Mouse (Mus musculus) erythroblast, adult 5-6 weeks (primary cell): ENCODE results near the gene Tpst1. TPM values are rescaled to one million over a fixed set of nuclear protein-coding genes. Genes with fewer than 3 reads are reported as not detected.
A peak's percentile ranks its signal among the peaks of the same experiment; 100 is the strongest.

Experiments
- ATAC-seq: replicated peaks from 2 replicates; pipeline ENCODE4 v1.8.0; 2016; ENCODE audit warnings: moderate number of reproducible peaks, mild to moderate bottlenecking, moderate TSS enrichment, inconsistent platforms; ENCODE audit not compliant: poor library complexity, low FRiP score, severe bottlenecking
- total RNA-seq, 2 experiments: library from RNA; stranded (forward) in 1 of 2; stranded (reverse) in 1 of 2; fragments of 150-400 nt in 1 of 2; fragments of 200-764, 138-1000 nt in 1 of 2; gene quantifications; 2 replicates each; pipeline versions ENCODE4 v1.2.3 to v1.2.4; 2015 to 2017; ENCODE audit warnings: low replicate concordance in 2 of 2

The Tpst1 gene
- total RNA-seq, 2 experiments from 2014 or later, result 3.5 to 14.4 TPM

DNA sequence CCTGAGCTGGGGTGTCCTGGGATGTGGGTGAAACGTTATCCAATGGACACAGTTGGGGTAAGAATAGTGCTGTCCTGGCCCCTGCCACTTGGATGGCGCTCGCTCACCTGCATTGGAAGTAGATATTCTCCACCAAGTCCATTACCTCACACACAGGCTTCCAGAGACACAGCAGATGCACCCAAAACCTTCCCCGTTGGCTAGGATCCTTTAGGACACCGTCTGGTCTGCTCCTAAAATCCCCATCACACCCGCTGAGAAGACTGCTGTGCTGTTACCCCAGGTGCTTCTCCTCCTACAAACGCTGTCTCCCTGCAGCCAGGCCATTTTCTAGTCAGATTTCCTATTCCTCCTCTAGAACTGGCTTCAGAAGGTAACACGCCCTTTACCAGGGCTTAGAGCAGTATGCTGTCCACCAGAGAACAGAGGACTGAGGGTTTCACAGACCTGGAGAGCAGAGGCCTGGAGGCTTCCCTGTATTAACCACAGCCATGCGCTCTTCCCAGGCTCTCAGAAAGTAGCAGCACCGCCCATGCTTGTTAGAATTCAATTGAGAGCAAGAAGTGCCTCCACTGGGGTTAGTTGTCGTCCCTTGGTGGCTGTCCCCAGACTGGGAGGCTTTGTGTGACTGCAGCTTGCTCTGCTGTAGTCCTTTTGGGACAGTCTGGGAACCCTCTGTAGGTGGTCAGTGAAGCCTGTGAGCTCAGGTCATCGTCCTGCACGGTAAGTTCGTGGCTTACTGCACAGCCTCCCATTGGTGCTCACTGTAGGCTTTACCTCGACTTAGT, 21.9 kb upstream of the Tpst1 start:
- no peak for ATAC-seq

- ATAC-seq, result no peak
These were observed 20.6 kb upstream of the Tpst1 start for GRCm38 (mm10) chr5:130052510-130052909.

- no peak for ATAC-seq
These were observed 20.2 kb upstream of the Tpst1 start for GRCm38 (mm10) chr5:130052955-130053354.

- ATAC-seq, result no peak
These were observed 17.4 kb upstream of the Tpst1 start for GRCm38 (mm10) chr5:130055688-130056087.

GRCm38 (mm10) chr5:130056303-130056702, 16.8 kb upstream of the Tpst1 start:
- ATAC-seq, result no peak

GRCm38 (mm10) chr5:130059413-130060328, 13.5 kb upstream of the Tpst1 start:
- ATAC-seq, result no peak

DNA sequence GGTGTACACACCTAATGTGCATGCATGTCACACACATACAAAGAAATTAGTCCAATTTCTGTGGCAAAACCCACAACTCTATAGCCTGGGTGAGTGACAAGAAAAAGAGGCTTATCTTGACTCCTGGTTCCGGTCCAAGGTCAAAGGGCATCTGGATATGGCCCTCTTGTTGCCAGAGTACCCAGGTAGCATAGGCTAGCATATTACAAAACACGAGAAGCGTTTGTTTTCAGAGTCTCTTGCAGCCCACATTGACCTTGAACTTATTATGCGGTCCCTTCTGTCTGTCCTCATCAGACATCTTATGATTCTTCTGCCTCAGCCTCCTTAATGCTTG, 12.8 kb upstream of the Tpst1 start:
- ATAC-seq, result no peak

DNA sequence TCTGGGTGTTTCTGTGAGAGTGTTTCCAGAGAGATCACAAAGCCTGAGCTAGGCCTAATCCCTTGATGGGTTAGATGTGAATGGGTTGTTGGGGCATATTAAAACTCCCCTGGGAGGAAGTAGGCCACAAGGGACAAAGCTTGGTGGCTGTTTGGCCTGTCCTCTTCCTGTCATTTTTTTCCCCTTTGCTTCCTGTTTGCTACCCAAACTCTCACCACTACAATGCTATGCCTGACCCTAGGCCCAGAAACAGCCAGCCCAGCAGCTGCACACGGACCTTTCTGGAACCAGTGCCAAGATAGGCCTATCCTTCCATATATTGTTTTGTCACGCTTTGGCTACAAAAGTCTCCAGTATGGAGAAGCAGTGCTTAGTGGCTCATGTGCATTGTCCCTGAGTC, 11.0 kb upstream of the Tpst1 start:
- no peak for ATAC-seq

GRCm38 (mm10) chr5:130063760-130064159, 9.4 kb upstream of the Tpst1 start:
- no peak for ATAC-seq

- ATAC-seq, result peak; percentile 66; the same call in 1 of the 2 replicates
These were observed 7.5 kb upstream of the Tpst1 start for GRCm38 (mm10) chr5:130065579-130065978.

- no peak for ATAC-seq
These were observed 5.3 kb upstream of the Tpst1 start for GRCm38 (mm10) chr5:130067841-130068264.

- no peak for ATAC-seq
These were observed 1.4 kb downstream of the Tpst1 start for GRCm38 (mm10) chr5:130074491-130074890.

DNA sequence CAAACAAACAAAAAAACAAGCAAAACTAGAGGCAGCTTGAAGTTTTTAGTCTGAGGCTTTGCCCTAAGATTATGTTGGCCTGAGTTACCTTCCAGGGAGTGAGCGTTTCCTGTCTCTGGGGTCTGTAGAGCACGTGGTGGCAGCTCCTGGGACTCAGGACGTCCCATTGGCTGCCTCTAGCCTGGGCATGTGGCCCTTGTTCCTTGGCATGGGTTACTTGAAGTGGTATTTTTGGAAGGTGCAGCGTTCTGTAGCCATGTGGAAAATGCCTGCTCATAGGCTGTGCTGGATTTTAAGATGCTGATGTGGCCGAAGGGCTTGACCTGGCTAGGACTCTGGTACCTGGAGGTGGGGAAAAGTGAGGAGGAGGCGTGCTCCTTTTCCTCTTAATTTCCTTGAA, 3.3 kb downstream of the Tpst1 start:
- no peak for ATAC-seq

- no peak for ATAC-seq
These were observed 5.1 kb downstream of the Tpst1 start for GRCm38 (mm10) chr5:130078096-130078833.

GRCm38 (mm10) chr5:130078834-130079156, 5.7 kb downstream of the Tpst1 start:
- ATAC-seq, result peak; percentile 16; the same call in 1 of the 2 replicates

DNA sequence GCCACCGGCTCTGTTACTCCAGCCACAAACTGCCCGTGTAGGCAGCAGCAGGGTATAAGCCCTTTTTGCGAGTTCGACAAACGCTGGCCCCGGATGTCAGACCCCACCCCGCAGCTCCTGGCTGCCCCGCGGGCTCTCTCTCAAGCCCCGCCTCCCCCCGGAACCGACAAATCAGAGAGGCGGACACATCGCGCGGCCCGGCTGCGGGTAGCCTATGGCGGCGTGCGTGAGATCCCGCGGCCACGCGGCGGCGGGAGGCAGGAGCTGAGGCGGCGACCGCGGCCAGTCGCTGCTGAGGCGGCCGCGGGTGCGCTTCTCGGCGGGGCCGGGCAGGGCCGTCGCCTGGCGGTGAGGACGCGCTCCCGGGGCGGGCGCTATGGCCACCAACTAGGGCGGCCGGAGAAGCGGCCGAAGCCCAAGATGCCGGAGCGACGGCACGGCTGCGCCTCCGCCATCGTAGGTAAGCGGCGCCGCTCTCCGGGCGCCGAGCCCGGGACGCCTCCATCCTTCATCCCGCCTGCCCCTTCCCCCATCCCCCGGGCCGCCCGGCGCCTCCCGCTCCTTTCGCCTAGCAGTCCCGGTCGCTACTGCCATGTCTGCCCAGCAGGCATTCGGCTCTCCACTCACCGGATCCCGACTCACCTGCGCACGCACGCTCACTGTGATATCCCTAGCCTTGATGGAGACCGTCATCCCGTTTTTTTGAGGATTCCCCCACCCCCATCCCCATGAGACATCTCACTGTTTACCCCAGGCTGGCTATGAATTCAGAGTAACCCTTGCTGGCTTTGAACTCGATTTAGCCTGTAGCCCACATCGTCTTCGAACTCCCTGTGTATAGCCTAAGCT, 6.3 kb downstream of the Tpst1 start:
- peak; percentile 90 for ATAC-seq

DNA sequence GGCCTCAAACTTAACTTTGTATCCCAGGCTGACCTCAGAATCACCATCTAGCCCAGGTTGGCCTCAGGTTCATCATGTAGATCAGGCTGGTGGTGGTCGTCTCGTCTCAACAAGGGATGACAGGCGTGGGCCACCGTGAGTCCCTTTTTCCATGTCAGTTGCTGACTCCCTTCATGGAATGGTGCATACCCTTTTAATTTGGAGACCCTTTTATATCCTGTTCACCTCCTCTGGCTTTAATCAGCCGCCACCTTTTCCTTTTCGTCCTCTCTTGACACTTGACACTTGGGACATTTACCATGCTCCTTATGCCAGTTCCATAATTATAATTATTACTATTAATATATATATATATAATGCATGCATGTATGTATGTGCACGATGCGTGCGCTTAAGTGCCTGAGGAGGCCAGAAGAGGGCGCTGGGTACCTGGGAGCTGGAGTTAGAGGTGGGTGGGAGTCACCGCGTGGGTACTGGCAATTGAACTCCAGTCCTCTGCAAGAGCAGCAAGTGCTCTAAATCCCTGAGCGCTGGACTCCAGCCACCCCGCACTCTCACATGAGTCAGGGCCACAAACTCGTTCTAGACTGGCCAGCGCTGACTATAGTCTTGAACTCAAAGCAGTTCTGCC, 7.0 kb downstream of the Tpst1 start:
- ATAC-seq, result 0 out of 2 replicates have a peak, but pooled peaks have one; percentile 23

DNA sequence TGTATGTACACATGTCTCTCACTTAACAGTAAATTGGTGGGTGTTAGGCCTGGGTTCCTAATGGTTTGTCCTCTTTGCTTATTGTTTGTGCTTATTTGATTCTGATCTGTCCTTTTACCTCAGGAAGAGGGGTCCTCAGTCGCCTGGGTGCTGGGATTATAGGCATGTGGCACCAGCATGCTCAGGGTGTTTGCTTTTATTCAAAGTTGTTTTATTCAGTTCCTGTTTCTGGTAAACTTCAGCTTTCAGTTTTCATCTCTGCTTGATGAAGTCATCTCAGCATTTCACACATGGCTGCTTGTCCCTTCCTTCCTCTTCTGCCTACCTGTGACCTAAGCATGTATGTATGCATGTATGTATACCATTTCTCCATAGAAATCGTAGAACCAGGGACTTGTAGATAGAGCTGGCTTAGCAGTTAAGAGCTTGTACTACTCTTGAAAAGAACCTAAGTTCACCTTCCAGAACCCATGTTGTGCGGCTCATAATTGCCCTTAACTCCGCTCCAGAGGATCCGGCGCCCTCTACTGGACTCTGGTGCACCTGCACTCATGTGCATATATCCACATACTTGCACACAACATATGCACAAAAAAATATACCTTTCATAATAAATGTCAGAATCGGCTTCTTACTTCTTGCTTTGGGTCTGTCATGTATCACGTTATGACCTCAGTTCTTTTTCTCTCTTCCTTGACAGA, 8.2 kb downstream of the Tpst1 start:
- ATAC-seq, result no peak
